9 mouse cellular contexts compared by ENCODE assay signal in genomic region chr15:96012391-96012775, GRCm38 (mm10).
DNase-seq lines count a peak whose midpoint lies in the region; ATAC-seq and TF ChIP-seq lines count a peak whose summit lies in the region.
"Had no signal": no experiment of that assay in that cellular context is flagged by ENCODE, and none has a peak within 500 bp of the region (broad histone marks: within the 10 kb centered on the region; RNA-seq: fewer than 3 reads in every experiment).

No protein-coding gene starts in this region.

- H3K4me3 ChIP-seq in heart, embryonic 13.5 days = no peak overlapping the region
- no peak overlapping the region for H3K4me3 ChIP-seq in neural tube, embryonic 13.5 days
- no peak overlapping the region for H3K4me3 ChIP-seq in hindbrain, postnatal 0 days (ENCODE audit: low read length)
- H3K4me3 ChIP-seq in stomach, embryonic 14.5 days (ENCODE audit: low read depth, low read length) = no peak overlapping the region

- H3K27ac ChIP-seq in heart, embryonic 13.5 days (replicated peaks) = peak overlapping the region; percentile 28; the same call in 1 of the 2 replicates
- peak overlapping the region; percentile 38; the same call in 1 of the 2 replicates for H3K27ac ChIP-seq in neural tube, embryonic 13.5 days (replicated peaks)
- H3K27ac ChIP-seq in hindbrain, postnatal 0 days = 0 out of 2 replicates have a peak overlapping the region, but pooled peaks have one; percentile 9
- peak overlapping the region; percentile 21; the same call in 1 of the 2 replicates for H3K27ac ChIP-seq in stomach, embryonic 14.5 days (ENCODE audit: low read length)
- H3K27ac ChIP-seq: macrophage had no signal

- no peaks in the 10 kb centered on the region for H3K27me3 ChIP-seq in heart, embryonic 13.5 days (replicated peaks)
- no peaks in the 10 kb centered on the region for H3K27me3 ChIP-seq in neural tube, embryonic 13.5 days
- H3K27me3 ChIP-seq in hindbrain, postnatal 0 days (ENCODE audit: insufficient read depth, low read length) = no peaks in the 10 kb centered on the region
- no peaks in the 10 kb centered on the region for H3K27me3 ChIP-seq in stomach, embryonic 14.5 days (ENCODE audit: control insufficient read depth, insufficient read depth, low read length)

- intact Hi-C loops in heart, postnatal 36 days (cut with DNase I) = no loop called here

- no peak for DNase-seq in heart, postnatal 36 days
- no peak for DNase-seq in neural tube, embryonic 10.5 days (ENCODE audit: extremely low spot score, low spot score)
- peak; percentile 53 for DNase-seq in hindbrain, postnatal 0 days (ENCODE audit: low spot score)
- DNase-seq in urinary bladder, postnatal 25 days (ENCODE audit: low spot score) = no peak
- no peak for DNase-seq in c-Kit-positive CD71-positive TER-119-positive erythroid progenitor cells, embryonic 14.5 days (ENCODE audit: low spot score)

- no peak overlapping the region for H3K9ac ChIP-seq in heart, embryonic 13.5 days
- H3K9ac ChIP-seq in neural tube, embryonic 13.5 days = no peak overlapping the region
- no peak overlapping the region for H3K9ac ChIP-seq in hindbrain, postnatal 0 days (replicated peaks; ENCODE audit: low read length)
- no peak overlapping the region for H3K9ac ChIP-seq in stomach, embryonic 14.5 days (replicated peaks; ENCODE audit: low read depth, low read length)

- TF ChIP-seq CTCF in hindbrain, postnatal 0 days (IDR thresholded peaks at IDR 0.05; ENCODE audit: low read depth) = no peak

- H3K4me2 ChIP-seq in heart, embryonic 13.5 days = peak overlapping the region; percentile 7; the same call in 1 of the 2 replicates
- H3K4me2 ChIP-seq in neural tube, embryonic 13.5 days = no peak overlapping the region
- H3K4me2 ChIP-seq in hindbrain, postnatal 0 days (ENCODE audit: low read depth, low read length) = 0 out of 2 replicates have a peak overlapping the region, but pooled peaks have one; percentile 11
- no peak overlapping the region for H3K4me2 ChIP-seq in stomach, embryonic 14.5 days (replicated peaks; ENCODE audit: low read depth, low read length)

- no peaks in the 10 kb centered on the region for H3K4me1 ChIP-seq in heart, embryonic 13.5 days
- no peaks in the 10 kb centered on the region; the same call in 1 of the 2 replicates for H3K4me1 ChIP-seq in neural tube, embryonic 13.5 days (replicated peaks)
- no peaks in the 10 kb centered on the region for H3K4me1 ChIP-seq in hindbrain, postnatal 0 days (ENCODE audit: insufficient read depth, low read length)
- no peaks in the 10 kb centered on the region for H3K4me1 ChIP-seq in stomach, embryonic 14.5 days (ENCODE audit: control insufficient read depth, insufficient read depth, low read length)

- peaks cover 11% of the 10 kb centered on the region for H3K9me3 ChIP-seq in heart, embryonic 13.5 days
- peaks cover 10% of the 10 kb centered on the region for H3K9me3 ChIP-seq in neural tube, embryonic 13.5 days
- peaks cover 6% of the 10 kb centered on the region; the same call in 1 of the 2 replicates for H3K9me3 ChIP-seq in hindbrain, postnatal 0 days (ENCODE audit: low read length)
- H3K9me3 ChIP-seq in stomach, embryonic 14.5 days (ENCODE audit: control insufficient read depth, low read depth, low read length) = peaks cover 5% of the 10 kb centered on the region; the same call in 1 of the 2 replicates

- 66% methylated on average over 8 of the region's 8 CpGs for WGBS in heart, embryonic 13.5 days
- 59% methylated on average over 8 of the region's 8 CpGs for WGBS in neural tube, embryonic 13.5 days
- WGBS in hindbrain, postnatal 0 days = 26% methylated on average over 8 of the region's 8 CpGs
- 38% methylated on average over 8 of the region's 8 CpGs for WGBS in stomach, embryonic 14.5 days

- ATAC-seq in heart, embryonic 13.5 days (ENCODE audit: extremely low read depth, insufficient number of reproducible peaks, low FRiP score, low TSS enrichment) = no peak
- no peak; the same call in 1 of the 2 replicates for ATAC-seq in neural tube, embryonic 13.5 days (ENCODE audit: low read depth)
- peak; percentile 86 for ATAC-seq in hindbrain, postnatal 0 days
- peak; percentile 58; the same call in 1 of the 2 replicates for ATAC-seq in stomach, embryonic 14.5 days (ENCODE audit: insufficient number of reproducible peaks, insufficient read depth, low FRiP score, low read depth)

- no peaks in the 10 kb centered on the region for H3K36me3 ChIP-seq in heart, embryonic 13.5 days
- H3K36me3 ChIP-seq in neural tube, embryonic 13.5 days = no peaks in the 10 kb centered on the region
- H3K36me3 ChIP-seq in hindbrain, postnatal 0 days (ENCODE audit: insufficient read depth, low read length) = no peaks in the 10 kb centered on the region
- no peaks in the 10 kb centered on the region for H3K36me3 ChIP-seq in stomach, embryonic 14.5 days (ENCODE audit: control insufficient read depth, insufficient read depth, low read length)

Comparison
In these comparisons a context has a peak if more than half of its experiments do, and no peak if none do; other contexts are left out.
1. ATAC-seq: peak in hindbrain, postnatal 0 days (single experiment) and stomach, embryonic 14.5 days (single experiment); none in heart, embryonic 13.5 days (single experiment) and neural tube, embryonic 13.5 days (single experiment).
2. H3K4me2 ChIP-seq: peak in heart, embryonic 13.5 days (single experiment) and hindbrain, postnatal 0 days (single experiment); none in neural tube, embryonic 13.5 days (single experiment) and stomach, embryonic 14.5 days (single experiment).
3. Peak in every context shown above with its lines, with median percentiles within 50 percentile points of each other: H3K27ac ChIP-seq.